Mouse (Mus musculus) mouse embryonic stem cell (cell line): ENCODE measurements around the gene Extl1.
"Not testable (repeated sequence)": the region's sequence is repeated elsewhere in the genome, so short reads cannot be mapped to it uniquely, and the experiment has no call there.

Experiments used
- in situ Hi-C, 2 experiments: fragments of 300-500 bp; cut with MboI; formaldehyde crosslinking; loops; 1 replicate in 1 of 2; 3 replicates in 1 of 2; pipeline ENCODE4 v1.14.3; 2019 to 2020; ENCODE audit warnings: low sequenced_read_pairs in 2 of 2, low pct_unique_long_range_greater_than_20kb in 1 of 2, mixed read lengths in 1 of 2; ENCODE audit not compliant: unreplicated experiment in 1 of 2

Extl1 gene

DNA sequence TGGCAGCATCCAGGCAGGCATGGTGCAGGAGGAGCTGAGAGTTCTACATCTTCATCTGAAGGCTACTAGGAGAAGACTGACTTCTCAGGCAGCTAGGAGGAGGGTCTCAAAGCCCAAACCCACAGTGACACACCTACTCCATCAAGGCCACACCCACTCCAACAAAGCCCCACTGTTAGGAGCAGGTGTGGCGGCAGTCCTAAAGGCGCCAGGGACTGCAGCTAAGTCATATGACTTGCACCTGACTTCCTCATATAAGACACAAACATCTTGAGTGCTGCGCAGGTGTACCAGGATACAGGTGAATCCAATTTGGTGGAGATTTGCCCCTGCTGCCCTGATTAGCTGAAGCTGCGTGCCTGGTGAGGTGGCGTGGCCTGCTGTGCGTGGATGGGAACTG lies at the start of gene Extl1:
Extl1 (minus strand) TSS at position 101 of the 400 bp plus-strand sequence.
- in situ Hi-C loops = not testable (repeated sequence)

DNA sequence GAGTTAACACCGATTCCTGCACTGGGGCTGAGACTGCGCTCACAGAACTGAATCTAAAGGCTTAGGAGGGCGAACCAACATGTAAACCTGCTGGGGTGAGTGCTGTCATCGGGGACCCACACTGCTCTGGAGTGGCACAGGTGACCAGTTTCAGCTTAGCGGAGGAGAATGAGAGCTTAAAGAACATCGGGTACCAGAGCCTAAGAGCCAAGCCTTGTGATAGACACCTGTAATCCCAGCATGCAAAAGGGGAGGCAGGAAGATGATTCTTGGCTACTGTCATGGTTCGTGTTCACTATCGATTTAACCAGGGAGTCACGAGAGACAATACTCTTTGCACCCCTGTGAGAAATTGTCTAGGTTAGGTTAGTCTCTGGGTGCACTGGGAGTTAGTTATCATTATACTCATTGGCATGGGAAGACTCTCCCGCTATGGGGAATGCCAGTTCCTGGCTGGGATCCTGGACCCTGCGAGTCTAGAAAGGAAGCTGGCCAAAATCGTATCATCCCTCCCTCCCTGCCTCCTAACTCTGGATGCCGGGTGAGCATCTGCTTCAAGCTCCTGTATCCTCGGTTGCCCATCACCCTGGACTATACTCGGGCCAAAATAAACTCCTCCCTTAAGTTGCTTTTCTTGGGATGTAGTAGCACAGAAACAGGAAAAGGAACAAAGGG lies 49.2 kb upstream of the Extl1 start:
- in situ Hi-C loops = no loop called here

DNA sequence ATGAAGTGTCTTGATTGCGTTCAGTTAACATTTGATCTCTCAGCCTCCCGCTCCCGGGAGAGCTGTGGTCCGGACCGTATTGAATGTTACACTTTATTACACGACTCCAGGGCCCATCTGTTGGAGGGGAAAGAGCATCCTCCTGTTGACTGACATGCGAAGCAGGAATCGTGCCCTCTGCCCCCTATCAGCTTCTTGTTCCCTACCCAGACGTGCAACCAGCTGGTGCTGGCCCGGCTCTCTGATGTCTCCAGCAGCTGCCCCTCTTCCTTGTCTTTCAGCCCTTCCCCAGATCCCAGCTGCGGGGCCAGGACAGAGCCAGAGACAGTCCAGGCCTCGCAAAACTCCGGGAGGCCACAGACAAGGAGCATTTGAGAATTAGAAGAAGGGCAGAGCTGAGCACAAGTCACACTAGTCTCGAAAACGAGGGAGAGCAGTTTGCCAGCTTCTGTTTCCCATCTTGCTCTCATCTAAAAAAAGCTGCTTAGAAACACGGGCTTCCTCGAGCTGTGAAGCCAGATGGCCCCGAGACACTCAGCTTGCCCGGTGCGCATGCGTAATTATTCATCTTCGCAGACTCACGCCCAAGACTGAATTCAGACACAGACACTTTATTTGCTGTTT lies 46.8 kb upstream of the Extl1 start:
- in situ Hi-C loops = no loop called here

DNA sequence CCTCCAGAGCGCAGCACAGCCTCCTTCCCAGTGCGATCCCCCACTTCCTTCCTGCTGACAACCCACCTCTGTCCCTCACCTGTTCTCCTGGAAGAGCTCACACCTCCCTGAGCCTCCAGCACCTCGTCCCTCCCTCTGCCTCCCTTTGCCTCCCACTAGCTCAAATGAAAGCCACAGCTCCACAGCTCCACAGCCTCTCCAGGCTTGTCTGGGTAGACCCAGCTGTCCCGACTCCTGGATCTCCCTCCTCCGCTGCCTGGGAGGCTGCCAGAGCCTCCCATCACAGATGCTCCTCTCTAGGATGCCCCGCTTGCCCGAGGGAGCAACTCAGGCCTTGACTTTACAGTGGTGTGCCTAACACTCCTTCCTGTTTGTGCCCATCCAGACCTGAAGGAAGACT lies 41.4 kb upstream of the Extl1 start:
- in situ Hi-C loops = no loop called here

DNA sequence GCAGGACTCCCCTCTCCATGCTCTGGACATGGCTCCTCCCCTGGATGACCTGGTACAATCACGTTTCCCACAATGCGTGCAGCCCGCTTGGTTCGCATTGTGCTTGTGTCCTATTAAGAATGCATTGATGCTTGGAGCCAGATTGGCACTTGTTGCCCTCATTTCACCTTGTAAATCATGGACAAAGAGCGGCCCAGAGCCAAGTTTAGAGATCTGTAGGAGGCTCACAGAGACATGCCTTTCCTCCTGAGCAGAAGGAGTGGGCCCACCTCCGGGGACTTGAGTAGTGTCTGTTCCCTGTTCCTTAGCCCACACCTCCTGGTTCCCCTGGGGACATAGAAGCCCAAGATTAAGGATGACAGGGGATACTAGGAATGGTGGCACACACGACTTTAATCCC lies 40.3 kb upstream of the Extl1 start:
- in situ Hi-C loops = no loop called here

DNA sequence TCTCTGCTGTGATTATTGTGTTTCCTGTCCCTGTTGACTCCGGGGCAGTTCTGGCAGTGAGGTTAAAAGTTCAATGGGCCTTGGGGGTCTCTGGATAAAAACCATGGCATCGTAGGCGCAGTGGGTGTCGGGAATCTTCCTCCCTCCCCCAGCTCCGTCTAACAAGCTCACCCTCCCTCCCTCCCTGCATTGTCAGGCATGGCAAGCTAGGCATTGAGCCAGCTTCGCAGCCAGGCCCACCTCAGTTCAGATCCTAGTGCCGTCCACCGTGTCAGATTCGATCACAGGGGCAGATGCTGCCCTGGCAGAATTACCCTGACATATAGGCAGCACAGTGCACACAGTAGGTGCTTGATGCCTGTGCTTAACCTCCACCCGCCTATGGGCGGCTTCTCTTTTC lies 38.3 kb upstream of the Extl1 start:
- in situ Hi-C loops = no loop called here

DNA sequence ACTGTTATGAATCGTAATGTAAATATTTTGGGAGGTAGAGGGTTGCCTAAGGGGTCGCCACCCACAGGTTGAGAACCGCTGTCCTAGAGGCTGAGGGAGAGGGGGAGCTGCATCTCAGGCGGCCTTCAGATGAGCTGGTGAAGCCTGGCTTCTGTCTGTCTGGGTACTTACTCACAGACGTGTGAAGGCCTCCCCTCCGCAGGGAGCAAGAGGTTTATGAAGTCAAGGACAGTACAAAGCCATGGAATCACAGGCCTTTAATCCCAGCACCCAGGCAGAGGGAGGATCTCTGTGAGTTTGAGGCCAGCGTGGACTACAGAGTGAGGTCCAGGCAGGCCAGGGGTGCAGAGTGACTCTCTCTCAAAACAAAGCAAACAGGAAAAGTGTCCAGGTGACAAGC lies 33.5 kb upstream of the Extl1 start:
- in situ Hi-C loops = loop anchor here in 1 of 2 experiments (5.0 kb wide), 1 partner anchor 40 kb away; no protein-coding TSS in a partner anchor

DNA sequence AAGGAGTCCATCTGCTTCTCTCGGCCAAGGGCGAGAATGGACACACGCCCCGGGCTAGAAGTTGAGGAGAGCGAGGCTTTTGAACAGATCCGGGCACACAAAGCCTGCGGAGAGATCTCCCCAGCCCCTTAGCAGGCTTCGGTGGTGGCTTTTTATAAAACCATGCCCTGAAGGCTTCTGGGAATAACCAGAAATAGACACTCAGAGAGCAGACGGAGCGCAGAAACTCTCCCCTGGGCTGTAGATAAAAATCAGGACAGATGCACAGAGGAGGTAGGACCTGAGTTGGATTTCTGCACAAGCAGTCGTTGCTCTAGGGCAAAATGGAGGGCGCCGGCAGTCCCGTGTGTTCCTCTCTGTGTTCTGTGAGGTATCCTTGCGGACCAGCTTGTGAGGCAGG lies 33.0 kb upstream of the Extl1 start:
- in situ Hi-C loops = loop anchor here in 1 of 2 experiments (5.0 kb wide), 1 partner anchor 41 kb away; no protein-coding TSS in a partner anchor

- in situ Hi-C loops = loop anchor here in 1 of 2 experiments (5.0 kb wide), 1 partner anchor 41 kb away; no protein-coding TSS in a partner anchor
Observed at GRCm38 (mm10) chr4:134416177-134416576, 32.5 kb upstream of the Extl1 start.

- in situ Hi-C loops = loop anchor here in 1 of 2 experiments (5.0 kb wide), 1 partner anchor 68 kb away; no protein-coding TSS in a partner anchor
Observed at GRCm38 (mm10) chr4:134409286-134409685, 25.6 kb upstream of the Extl1 start.

- in situ Hi-C loops = loop anchor here in 1 of 2 experiments (5.0 kb wide), 1 partner anchor 74 kb away; no protein-coding TSS in a partner anchor
Observed at GRCm38 (mm10) chr4:134403721-134404120, 20.1 kb upstream of the Extl1 start.

DNA sequence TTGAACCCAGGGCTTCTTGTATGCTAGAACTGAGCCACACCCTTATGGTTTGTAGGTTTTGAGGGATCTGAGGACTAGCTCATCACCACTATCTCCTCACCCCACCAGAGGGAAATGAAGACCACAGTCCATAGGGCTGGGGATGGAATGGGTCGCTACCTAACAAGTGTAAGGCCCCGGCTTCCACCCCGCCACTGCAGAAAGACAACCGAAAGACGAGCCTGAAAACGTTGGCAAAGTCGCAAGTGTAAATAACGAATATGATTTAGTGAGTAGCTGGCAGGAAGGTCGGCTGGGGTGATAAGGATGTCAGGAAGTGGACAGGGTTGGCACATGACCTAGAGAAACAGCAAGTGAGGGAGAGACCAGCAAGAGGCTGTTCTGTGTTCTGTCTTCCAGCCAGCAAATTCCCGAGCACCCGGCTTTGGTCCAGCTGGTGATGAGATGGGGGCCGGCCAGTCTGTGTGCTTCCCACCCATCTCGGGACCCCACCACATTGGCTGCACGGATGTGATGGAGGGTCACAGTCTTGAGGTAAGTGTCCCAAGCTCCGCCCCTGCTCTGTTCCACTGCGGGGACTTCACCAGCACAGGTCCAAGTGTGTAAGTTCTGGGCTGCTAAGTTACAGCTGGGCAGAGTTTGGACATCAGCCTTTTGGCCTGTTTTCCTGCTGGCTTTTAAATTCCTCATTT lies 19.1 kb upstream of the Extl1 start:
- in situ Hi-C loops = loop anchor here in 1 of 2 experiments (5.0 kb wide), 1 partner anchor 75 kb away; no protein-coding TSS in a partner anchor

DNA sequence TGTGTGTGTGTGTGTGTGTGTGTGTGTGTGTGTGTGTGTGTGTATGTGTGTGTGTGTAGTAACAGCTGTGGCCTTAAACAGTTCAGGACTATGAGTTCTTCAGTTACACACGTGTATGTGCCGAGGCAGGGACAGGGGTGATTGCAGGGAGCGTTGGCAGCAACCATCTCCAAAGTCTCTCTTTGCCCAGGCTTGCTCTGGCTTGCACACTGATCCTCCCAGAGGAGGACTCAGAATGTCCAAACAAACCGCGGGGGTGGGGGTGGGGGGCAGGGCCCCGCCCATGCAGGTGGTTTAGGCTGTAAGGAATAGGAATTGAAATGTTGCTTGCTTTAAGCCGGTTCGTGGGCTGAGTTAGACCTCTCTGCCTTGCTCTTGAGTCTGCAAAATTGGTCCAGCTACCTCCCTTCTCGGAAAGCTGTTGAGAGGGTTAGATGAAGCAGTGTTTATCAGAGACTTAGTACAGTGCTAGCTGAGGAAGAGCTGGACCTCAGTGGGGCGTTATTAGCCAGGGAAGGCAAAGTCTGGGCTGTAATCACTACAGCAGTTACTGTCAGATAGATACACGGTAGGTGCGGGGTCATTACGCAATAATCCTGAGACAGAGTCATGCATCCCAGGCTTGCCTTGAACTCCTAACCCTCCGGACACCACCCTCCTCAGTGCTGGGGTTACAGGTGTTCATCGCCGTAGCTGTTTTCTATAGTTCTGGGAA lies 18.4 kb upstream of the Extl1 start:
- in situ Hi-C loops = loop anchor here in 1 of 2 experiments (5.0 kb wide), 1 partner anchor 75 kb away; no protein-coding TSS in a partner anchor

DNA sequence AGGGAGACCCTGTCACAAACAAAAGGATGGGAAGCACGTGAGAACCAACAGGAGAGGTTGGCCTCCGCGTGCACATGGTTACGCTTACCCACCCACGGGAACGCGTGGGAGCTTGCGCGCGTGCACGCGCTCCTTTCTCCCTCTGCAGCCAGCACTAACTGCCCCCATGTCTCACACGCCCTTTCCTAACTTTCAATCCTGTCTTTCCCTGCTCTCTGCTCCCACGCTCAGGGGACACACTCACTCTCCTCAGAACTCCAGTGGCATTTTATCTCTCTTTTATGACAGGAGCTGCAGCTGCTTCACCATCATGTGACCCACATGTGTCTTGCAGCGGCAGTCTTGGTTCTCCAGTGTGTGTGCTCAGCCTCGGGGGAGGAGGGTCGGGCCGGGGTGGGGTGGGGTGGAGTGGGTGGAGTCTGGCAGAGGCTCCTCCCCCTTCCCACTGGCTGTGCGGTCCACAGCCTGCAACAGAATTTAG lies 17.6 kb upstream of the Extl1 start:
- in situ Hi-C loops = loop anchor here in 1 of 2 experiments (5.0 kb wide), 1 partner anchor 76 kb away; no protein-coding TSS in a partner anchor

- in situ Hi-C loops = loop anchor here in 1 of 2 experiments (5.0 kb wide), 1 partner anchor 77 kb away; no protein-coding TSS in a partner anchor
Observed at GRCm38 (mm10) chr4:134400206-134400605, 16.6 kb upstream of the Extl1 start.

DNA sequence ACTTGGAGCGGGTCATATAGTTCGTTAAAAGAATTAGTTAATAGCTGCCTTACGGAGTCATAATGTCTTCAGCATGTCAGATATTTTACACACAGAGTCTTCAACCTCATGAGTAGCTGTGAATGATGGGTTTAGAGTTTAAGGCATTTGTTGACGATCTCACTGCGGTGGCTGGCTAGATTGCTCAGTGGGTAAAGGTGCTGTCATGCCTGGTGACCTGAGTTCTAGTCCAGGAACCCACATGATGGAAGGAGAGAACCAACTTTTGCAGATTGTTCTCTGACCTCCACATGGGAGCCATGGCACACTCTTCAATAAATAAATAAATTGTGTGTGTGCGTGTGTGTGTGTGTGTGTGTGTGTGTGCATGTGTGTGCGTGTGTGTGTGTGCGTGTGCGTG lies 14.1 kb upstream of the Extl1 start:
- in situ Hi-C loops = loop anchor here in 1 of 2 experiments (10.0 kb wide), 1 partner anchor 83 kb away; the partner anchor contains the start of gene Trim63

- in situ Hi-C loops = loop anchor here in 1 of 2 experiments (10.0 kb wide), 1 partner anchor 82 kb away; the partner anchor contains the start of gene Trim63
Observed at GRCm38 (mm10) chr4:134397121-134397520, 13.5 kb upstream of the Extl1 start.
